Mouse (Mus musculus) cerebellum, adult 2 months (tissue): ENCODE data around the gene Rnf182.

Experiments used
- CTCF ChIP-seq: fragments of 200-500 bp; IDR thresholded peaks from 2 replicates; pipeline ENCODE4 v1.5.1; 2011; ENCODE audit warnings: low read depth, mild to moderate bottlenecking, control low read depth, low read length, moderate library complexity, borderline replicate concordance; ENCODE audit not compliant: insufficient read depth
- POLR2A ChIP-seq: fragments of 200-500 bp; IDR thresholded peaks from 2 replicates; pipeline ENCODE4 v1.6.1; 2011; ENCODE audit warnings: low read length, control low read depth, borderline replicate concordance; ENCODE audit not compliant: insufficient read depth

GRCm38 (mm10) chr13:43716514-43717036, 101.1 kb downstream of the Rnf182 start:
- TF ChIP-seq CTCF (no peak), POLR2A (no peak)
